Mouse (Mus musculus): Measurements from ENCODE around the gene Phlpp2.

DNA sequence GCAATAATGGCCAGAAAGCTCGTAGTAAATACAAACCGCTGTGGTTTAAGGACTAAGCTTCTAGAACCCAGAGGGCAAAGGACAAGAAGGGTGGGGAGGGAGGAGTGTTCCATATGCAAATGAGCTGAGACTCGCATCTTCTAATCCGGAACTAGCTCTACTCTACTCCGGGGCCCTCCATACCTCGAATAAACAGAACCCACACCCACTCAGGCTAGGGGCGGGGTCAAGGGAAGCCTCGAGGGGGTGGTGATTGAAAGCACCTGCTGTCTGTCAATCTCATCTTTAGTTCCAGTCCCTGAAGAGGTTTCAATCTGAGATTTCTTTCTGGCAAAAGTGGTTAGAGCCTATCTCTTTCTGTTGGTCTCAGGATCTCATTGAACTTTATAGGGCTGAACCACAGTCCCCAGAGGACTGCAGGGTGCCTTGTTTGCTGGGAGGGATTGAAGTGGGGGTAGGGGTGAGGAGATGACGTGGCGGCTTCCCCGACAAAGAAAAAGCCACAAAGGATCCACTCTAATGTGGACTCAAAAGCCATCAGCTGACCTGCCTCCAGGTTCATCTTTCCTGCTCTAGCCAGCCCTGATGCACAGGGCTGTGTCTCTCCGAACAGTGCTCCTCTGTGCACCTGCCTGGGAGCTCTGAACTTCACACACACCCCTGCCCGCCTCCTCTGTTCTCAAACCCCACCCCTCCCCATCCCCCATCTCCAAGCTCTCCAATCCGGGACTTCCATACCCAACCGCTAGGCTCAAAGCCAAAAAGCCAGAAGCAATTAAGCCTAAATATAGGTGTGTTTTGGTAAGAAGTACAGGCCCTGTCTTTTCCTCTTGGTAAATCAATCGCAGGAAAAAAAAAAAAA lies 89.1 kb downstream of the Phlpp2 start:
- TF ChIP-seq CTCF (IDR thresholded peaks at IDR 0.05; ENCODE audit: insufficient read depth, low read length): no peak
- TF ChIP-seq POLR2A (IDR thresholded peaks at IDR 0.05; ENCODE audit: borderline replicate concordance, extremely low read depth, low read depth, low read length): no peak
